In genomic region chr3:83994217-83994839, GRCm38 (mm10) we compare ENCODE assay signal across 8 mouse cellular contexts. TPM values are rescaled to one million over a fixed set of nuclear protein-coding genes. Genes with fewer than 3 reads are reported as not detected.
A peak's percentile ranks its signal among the peaks of the same experiment; 100 is the strongest.
DNase-seq lines count a peak whose midpoint lies in the region; ATAC-seq lines count a peak whose summit lies in the region.

No protein-coding gene starts in this region.

- ATAC-seq in forebrain, embryonic 13.5 days, result peak; percentile 68
- peak; percentile 57 for ATAC-seq in midbrain, embryonic 15.5 days (replicated peaks)
- ATAC-seq in erythroblast, adult 5-6 weeks (replicated peaks; ENCODE audit: low FRiP score, poor library complexity, severe bottlenecking), result no peak

- no peaks in the 10 kb centered on the region for H3K36me3 ChIP-seq in forebrain, embryonic 13.5 days (ENCODE audit: poor library complexity, severe bottlenecking)
- H3K36me3 ChIP-seq in midbrain, embryonic 15.5 days (replicated peaks), result no peaks in the 10 kb centered on the region

- 11% methylated on average over 8 of the region's 8 CpGs for WGBS in forebrain, embryonic 13.5 days
- 25% methylated on average over 8 of the region's 8 CpGs for WGBS in midbrain, embryonic 15.5 days

- no peak overlapping the region for H3K4me2 ChIP-seq in forebrain, embryonic 13.5 days
- no peak overlapping the region for H3K4me2 ChIP-seq in midbrain, embryonic 15.5 days

- no peaks in the 10 kb centered on the region for H3K9me3 ChIP-seq in forebrain, embryonic 13.5 days (replicated peaks)
- H3K9me3 ChIP-seq in midbrain, embryonic 15.5 days, result no peaks in the 10 kb centered on the region

- no peaks in the 10 kb centered on the region for H3K27me3 ChIP-seq in forebrain, embryonic 13.5 days
- no peaks in the 10 kb centered on the region for H3K27me3 ChIP-seq in midbrain, embryonic 15.5 days (replicated peaks)

- H3K4me3 ChIP-seq in forebrain, embryonic 13.5 days, result no peak overlapping the region
- H3K4me3 ChIP-seq in midbrain, embryonic 15.5 days, result no peak overlapping the region

- peak overlapping the region; percentile 91 for H3K27ac ChIP-seq in forebrain, embryonic 13.5 days
- H3K27ac ChIP-seq in midbrain, embryonic 15.5 days, result no peak overlapping the region

- no peak overlapping the region for H3K9ac ChIP-seq in forebrain, embryonic 13.5 days
- no peak overlapping the region for H3K9ac ChIP-seq in midbrain, embryonic 15.5 days

- peaks cover 91% of the 10 kb centered on the region for H3K4me1 ChIP-seq in forebrain, embryonic 13.5 days
- peaks cover 62% of the 10 kb centered on the region for H3K4me1 ChIP-seq in midbrain, embryonic 15.5 days

- peak; percentile 60 for DNase-seq in adrenal gland, postnatal 14 days
- DNase-seq in adrenal gland, postnatal 4 days (ENCODE audit: low spot score in 2 of 2), result no peak
- peak; percentile 12 to 56 for DNase-seq in kidney, postnatal 25 days
- no peak for DNase-seq in layer of hippocampus, adult 9-11 months
- no peak for DNase-seq in thymus, adult 18-20 months

RNA-seq across cellular contexts. Expression of gene Tmem131l, which starts 45.6 kb away (rescaled TPM):
- 45.7 and 60.1 TPM in 2 replicates for total RNA-seq in adrenal gland, postnatal 14 days (2021)
- total RNA-seq in adrenal gland, postnatal 4 days (2021), result 10 to 100 TPM; 77.1 to 81.0 TPM
- polyA plus RNA-seq in forebrain, embryonic 13.5 days (2015; fragmentation: Nextera tagmentation; extraction: Ambion mirVana), result 125 and 139 TPM in 2 replicates
- polyA plus RNA-seq in midbrain, embryonic 15.5 days (2015; fragmentation: Nextera tagmentation; extraction: Ambion mirVana), result 70.7 and 72.8 TPM in 2 replicates
- total RNA-seq in erythroblast, adult 5-6 weeks (2015; ENCODE audit: low replicate concordance), result 753 and 807 TPM in 2 replicates
- 938 and 1,004 TPM in 2 replicates for total RNA-seq in erythroblast, adult 5-6 weeks (2017; ENCODE audit: low replicate concordance)

Comparison
In these comparisons a context has a peak if more than half of its experiments do, and no peak if none do; other contexts are left out.
1. DNase-seq: peak in adrenal gland, postnatal 14 days (single experiment) and kidney, postnatal 25 days (2 of 2); none in adrenal gland, postnatal 4 days (0 of 2), layer of hippocampus, adult 9-11 months (single experiment) and thymus, adult 18-20 months (0 of 2).
2. RNA of gene Tmem131l, which starts 45.6 kb away (total RNA-seq): 753 to 1,004 TPM in erythroblast, adult 5-6 weeks; 77.1 to 81.0 TPM in adrenal gland, postnatal 4 days and 45.7 to 60.1 TPM in adrenal gland, postnatal 14 days; every median in the first group is over 4 times any median in the second.